Mouse (Mus musculus): Measurements from ENCODE around the gene Eef2kmt.
"Not testable (repeated sequence)": the region's sequence is repeated elsewhere in the genome, so short reads cannot be mapped to it uniquely, and the experiment has no call there.

The Eef2kmt gene

GRCm38 (mm10) chr16:5255779-5256496 is at the start of gene Eef2kmt:
Gene Eef2kmt, minus strand, starts transcription at chr16:5255983.
- DNase-seq (ENCODE audit: low spot score in 2 of 2) = peak; percentile 99

GRCm38 (mm10) chr16:5295238-5295637 is 39.5 kb upstream of the Eef2kmt start:
- DNase-seq (ENCODE audit: low spot score in 2 of 2) = peak in 1 of 2 experiments; percentile 54

GRCm38 (mm10) chr16:5285376-5285775 is 29.6 kb upstream of the Eef2kmt start:
- no peak for DNase-seq (ENCODE audit: low spot score in 2 of 2)

GRCm38 (mm10) chr16:5282686-5283085 is 26.9 kb upstream of the Eef2kmt start:
- DNase-seq (ENCODE audit: low spot score in 2 of 2) = no peak

- DNase-seq (ENCODE audit: low spot score in 2 of 2) = no peak
Measured at GRCm38 (mm10) chr16:5279571-5280222, 23.9 kb upstream of the Eef2kmt start.

GRCm38 (mm10) chr16:5272371-5272770 is 16.6 kb upstream of the Eef2kmt start:
- DNase-seq (ENCODE audit: low spot score in 2 of 2) = peak in 1 of 2 experiments; percentile 17

- DNase-seq (ENCODE audit: low spot score in 2 of 2) = peak; percentile 7 to 57
Measured at GRCm38 (mm10) chr16:5271411-5272035, 15.7 kb upstream of the Eef2kmt start.

- no peak for DNase-seq (ENCODE audit: low spot score in 2 of 2)
Measured at GRCm38 (mm10) chr16:5263926-5264325, 8.1 kb upstream of the Eef2kmt start.

- no peak for DNase-seq (ENCODE audit: low spot score in 2 of 2)
Measured at GRCm38 (mm10) chr16:5263156-5263555, 7.4 kb upstream of the Eef2kmt start.

- no peak for DNase-seq (ENCODE audit: low spot score in 2 of 2)
Measured at GRCm38 (mm10) chr16:5255081-5255740, 572 bp downstream of the Eef2kmt start.

GRCm38 (mm10) chr16:5254346-5255025 is 1.3 kb downstream of the Eef2kmt start:
- DNase-seq (ENCODE audit: low spot score in 2 of 2) = peak; percentile 77

- no peak for DNase-seq (ENCODE audit: low spot score in 2 of 2)
Measured at GRCm38 (mm10) chr16:5252260-5252659, 3.5 kb downstream of the Eef2kmt start.

GRCm38 (mm10) chr16:5250891-5251290 is 4.9 kb downstream of the Eef2kmt start:
- no peak for DNase-seq (ENCODE audit: low spot score in 2 of 2)

- peak; percentile 36 to 72 for DNase-seq (ENCODE audit: low spot score in 2 of 2)
Measured at GRCm38 (mm10) chr16:5244411-5244810, 11.4 kb downstream of the Eef2kmt start.

GRCm38 (mm10) chr16:5242882-5243281 is 12.9 kb downstream of the Eef2kmt start:
- DNase-seq (ENCODE audit: low spot score in 2 of 2) = no peak

- DNase-seq (ENCODE audit: low spot score in 2 of 2) = no peak
Measured at GRCm38 (mm10) chr16:5242355-5242754, 13.4 kb downstream of the Eef2kmt start.

- DNase-seq (ENCODE audit: low spot score in 2 of 2) = peak; percentile 93 to 94
Measured at GRCm38 (mm10) chr16:5233418-5234313, 22.1 kb downstream of the Eef2kmt start, which contains the start of gene Alg1. Gene Alg1, plus strand, starts transcription at chr16:5233621.

- DNase-seq (ENCODE audit: low spot score in 2 of 2) = no peak
Measured at GRCm38 (mm10) chr16:5232982-5233381, 22.8 kb downstream of the Eef2kmt start.

GRCm38 (mm10) chr16:5228103-5228502 is 27.7 kb downstream of the Eef2kmt start:
- DNase-seq (ENCODE audit: low spot score in 2 of 2) = not testable (repeated sequence)

- DNase-seq (ENCODE audit: low spot score in 2 of 2) = not testable (repeated sequence)
Measured at GRCm38 (mm10) chr16:5227501-5227900, 28.3 kb downstream of the Eef2kmt start.

Measured in urinary bladder, postnatal 4 days (tissue).